Mouse (Mus musculus) gastrocnemius, adult 2 months (tissue): ENCODE measurements at regions not wholly inside any gene's neighbourhood (a gene's known extent, or its start where the extent isn't known, plus 50 kb on each side); places are given as distances from the start of the nearest gene placed in this dataset.

Experiments
- DNase-seq: peaks from one replicate; pipeline ENCODE4 v3.0.0; 2022
- H3K27ac ChIP-seq: fragments of 200-600 bp; 2 replicates; pipeline ENCODE4 v1.8.1; 2022; ENCODE audit warnings: mild to moderate bottlenecking
- H3K4me3 ChIP-seq: fragments of 200-600 bp; 2 replicates; pipeline ENCODE4 v1.8.1; 2022; ENCODE audit warnings: mild to moderate bottlenecking, moderate library complexity
- CTCF ChIP-seq: fragments of 200-600 bp; IDR thresholded peaks from 2 replicates; pipeline ENCODE4 v1.8.1; 2022; ENCODE audit warnings: antibody characterized with exemption, mild to moderate bottlenecking, moderate library complexity
- intact Hi-C: fragments of 180-260 bp; cut with DNase I; formaldehyde crosslinking; loops from one replicate; pipeline ENCODE4 v1.15.1; 2025

DNA sequence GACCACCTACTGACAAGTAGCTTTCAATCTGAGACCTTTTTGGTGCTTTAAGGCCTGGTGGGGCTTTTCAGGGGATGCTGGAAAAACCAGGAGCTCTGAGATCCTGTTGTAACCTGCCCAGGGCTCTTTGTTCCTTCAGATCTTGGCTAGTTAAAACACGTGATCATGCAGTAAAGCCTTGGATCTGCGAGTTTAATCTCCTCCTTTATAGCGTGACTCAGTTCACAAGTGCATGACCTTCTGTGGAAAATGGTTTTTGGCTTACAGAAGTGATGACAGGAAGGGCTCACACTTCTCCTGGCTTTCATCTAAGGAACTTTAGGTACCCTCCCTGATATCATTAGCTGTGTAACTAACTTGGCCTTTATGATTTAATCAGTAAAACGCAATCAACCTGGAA, 343.1 kb upstream of the Pitrm1 start:
- DNase-seq, result no peak
- intact Hi-C loops, result no loop called here
- Histone ChIP-seq H3K27ac (no peak overlapping the region), H3K4me3 (no peak overlapping the region)
- TF ChIP-seq CTCF, result no peak

DNA sequence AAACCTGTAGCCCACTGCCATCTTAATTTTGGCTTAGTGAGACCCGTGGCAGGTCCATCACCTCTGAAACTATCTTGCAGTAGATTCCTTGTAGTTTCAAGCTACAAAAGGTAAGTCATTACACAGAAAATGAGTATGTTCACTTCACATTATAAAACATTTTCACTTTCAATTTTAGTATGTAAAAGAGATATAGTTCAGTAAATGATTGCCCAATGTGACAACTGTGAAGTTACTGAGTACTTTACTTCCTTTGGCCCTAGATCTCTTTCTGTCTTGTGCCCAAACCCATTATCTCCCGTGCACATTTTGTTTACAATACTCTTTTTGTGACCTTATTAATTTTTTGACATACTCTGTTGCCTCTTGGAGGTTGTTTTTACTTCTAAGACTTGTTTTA, 335.4 kb upstream of the Pitrm1 start:
- H3K4me3 ChIP-seq, result no peak overlapping the region
- intact Hi-C loops, result no loop called here
- no peak overlapping the region for H3K27ac ChIP-seq
- no peak for DNase-seq
- TF ChIP-seq CTCF, result no peak

DNA sequence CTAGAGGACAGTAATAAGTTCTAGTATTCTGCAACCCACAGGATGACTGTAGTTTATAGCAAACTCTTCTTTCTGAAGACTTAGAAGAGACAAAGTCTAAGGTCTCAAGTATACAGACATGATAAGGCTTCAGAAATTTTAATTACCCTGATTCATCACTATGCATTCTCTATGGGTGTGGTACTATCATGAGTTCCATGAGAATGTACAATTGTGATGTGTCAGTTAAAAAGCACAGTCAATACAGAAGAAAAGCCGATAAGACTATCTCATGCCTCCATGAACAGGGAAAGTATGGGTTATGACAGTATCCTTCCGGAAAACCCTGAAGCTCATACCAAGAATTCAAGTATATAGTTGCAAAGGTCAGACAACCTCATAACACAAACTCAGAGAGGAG, 333.8 kb upstream of the Pitrm1 start:
- H3K27ac ChIP-seq, result no peak overlapping the region
- H3K4me3 ChIP-seq, result no peak overlapping the region
- TF ChIP-seq CTCF, result no peak
- no peak for DNase-seq
- intact Hi-C loops, result no loop called here

DNA sequence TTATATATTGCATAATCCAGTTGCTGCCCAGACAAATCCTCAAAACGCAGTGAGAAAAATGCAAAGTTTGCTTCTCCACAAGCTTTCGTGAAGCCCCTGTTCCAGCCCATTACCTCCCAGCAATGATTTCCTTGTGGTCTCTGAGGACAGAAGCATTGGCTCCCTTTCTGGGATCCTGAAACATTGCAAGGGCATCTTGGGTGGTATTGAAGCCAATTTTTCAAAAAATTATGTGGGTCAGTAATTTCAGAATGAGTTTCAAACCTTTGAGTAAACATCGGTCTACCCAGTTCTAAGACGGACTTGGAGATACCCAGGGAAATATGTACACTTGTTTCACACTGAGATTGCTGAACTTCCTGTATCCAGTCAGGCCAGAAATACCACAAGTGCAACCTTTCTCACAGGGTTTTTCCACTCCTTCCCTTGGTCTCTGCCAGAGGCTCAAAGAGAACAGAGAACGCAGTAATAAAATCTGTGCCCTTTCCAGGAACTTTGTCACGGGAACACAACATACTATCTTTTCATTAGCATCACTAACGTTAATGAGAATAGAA, 321.8 kb upstream of the Pitrm1 start:
- intact Hi-C loops, result no loop called here

DNA sequence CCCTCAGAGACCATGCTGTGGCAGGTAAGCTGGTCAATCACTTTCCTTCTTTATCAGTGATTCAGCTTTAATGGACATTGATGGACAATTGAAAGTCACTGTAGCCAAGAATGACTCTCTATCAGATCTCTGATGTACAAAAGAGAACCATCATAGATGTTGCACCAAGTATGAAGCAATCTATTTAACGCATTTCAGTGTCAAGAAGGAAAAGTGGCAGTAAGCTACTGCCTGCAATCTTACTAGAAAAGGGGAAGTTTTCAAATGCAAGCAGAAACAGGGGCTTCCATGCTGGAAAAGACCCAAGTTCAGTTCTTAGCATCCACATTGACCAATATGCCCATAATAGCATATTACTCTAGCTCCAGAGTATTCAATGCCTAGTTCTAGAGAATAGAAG, 319.7 kb upstream of the Pitrm1 start:
- Histone ChIP-seq H3K4me3 (no peak overlapping the region), H3K27ac (no peak overlapping the region)
- TF ChIP-seq CTCF, result no peak
- intact Hi-C loops, result no loop called here
- DNase-seq, result no peak

More for the DNA sequence above, 321.8 kb upstream of the Pitrm1 start:
- Histone ChIP-seq H3K27ac (no peak overlapping the region), H3K4me3 (no peak overlapping the region)
- no peak for DNase-seq
- TF ChIP-seq CTCF, result no peak

DNA sequence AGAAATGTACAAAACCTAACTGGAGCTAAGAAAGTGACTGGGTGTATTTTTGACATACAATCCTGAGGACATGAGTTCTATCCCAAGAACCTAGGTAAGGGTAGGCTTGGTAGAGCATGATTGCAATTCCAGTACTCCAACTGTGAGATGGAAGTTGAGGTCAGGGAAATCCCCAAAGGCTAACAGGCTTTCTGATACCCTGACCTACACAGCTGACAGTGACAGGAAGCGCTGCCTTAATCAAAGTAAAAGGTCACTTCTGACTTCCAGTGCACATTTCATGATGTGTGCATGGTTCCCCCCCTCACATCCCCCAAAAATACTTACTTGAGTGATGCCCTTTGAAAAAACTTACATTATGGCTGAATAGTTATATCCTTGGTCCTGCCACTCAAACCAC, 312.6 kb upstream of the Pitrm1 start:
- intact Hi-C loops, result no loop called here
- no peak for TF ChIP-seq CTCF
- no peak overlapping the region for H3K27ac ChIP-seq
- no peak for DNase-seq
- no peak overlapping the region for H3K4me3 ChIP-seq

DNA sequence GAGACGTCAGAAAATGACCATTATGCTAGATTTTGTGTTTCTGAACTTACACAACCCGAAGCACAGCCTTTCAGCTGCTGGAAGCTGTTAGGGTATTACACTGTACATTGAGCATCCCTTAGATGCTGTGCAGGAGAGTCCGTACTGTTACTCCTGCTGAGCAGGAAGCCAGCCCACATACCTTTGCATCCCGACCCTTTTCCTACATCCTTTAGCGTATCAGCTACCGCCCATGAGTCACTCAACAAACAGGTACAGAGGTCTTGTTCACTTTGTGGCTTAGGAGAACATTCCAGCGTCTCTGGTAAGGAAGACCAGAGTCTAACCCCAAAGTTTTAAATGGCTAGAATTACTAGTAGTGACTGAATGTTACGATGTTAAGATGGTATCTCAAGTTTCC, 311.4 kb upstream of the Pitrm1 start:
- no peak for TF ChIP-seq CTCF
- H3K27ac ChIP-seq, result no peak overlapping the region
- DNase-seq, result no peak
- H3K4me3 ChIP-seq, result no peak overlapping the region
- intact Hi-C loops, result no loop called here

DNA sequence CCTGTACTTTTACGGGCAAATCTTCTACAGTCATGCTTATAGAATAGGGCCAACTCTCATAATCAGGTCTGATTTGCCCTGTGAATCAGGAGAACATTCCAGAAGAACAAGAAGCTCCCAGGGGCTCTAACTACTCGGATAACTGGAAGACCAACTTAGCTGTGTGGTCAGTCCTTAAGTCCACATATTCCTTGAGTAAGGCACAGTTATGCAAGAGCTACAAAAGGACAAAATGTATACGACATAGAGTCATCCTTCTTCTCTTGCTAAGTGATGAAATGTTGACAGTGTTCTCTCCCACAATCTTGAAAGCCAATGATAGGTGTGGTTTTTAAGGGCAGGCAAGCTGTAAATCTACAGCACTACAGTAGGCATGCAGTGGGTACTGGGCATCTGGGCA, 310.7 kb upstream of the Pitrm1 start:
- Histone ChIP-seq H3K4me3 (no peak overlapping the region), H3K27ac (no peak overlapping the region)
- no peak for DNase-seq
- intact Hi-C loops, result no loop called here
- no peak for TF ChIP-seq CTCF

DNA sequence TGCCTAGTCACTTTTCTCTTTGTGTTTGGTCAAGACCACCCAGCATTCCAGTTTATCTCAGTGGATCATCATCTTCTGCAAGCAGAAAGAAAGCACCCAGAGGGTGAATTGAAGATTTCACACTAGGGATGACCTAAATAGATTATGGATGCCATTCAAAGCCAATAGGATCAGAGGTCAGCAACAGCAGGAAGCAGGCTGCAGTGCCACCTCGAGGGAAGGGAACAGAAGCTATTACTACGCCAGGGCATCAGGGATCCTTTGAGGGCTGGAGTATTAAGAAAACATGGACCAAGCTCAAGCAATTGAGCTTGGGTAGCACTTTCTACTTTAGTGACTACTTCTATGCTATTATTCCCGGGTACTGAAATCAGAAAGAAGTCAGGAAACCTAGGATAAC, 307.1 kb upstream of the Pitrm1 start:
- intact Hi-C loops, result no loop called here
- Histone ChIP-seq H3K4me3 (no peak overlapping the region), H3K27ac (no peak overlapping the region)
- DNase-seq, result no peak
- TF ChIP-seq CTCF, result peak; percentile 37

DNA sequence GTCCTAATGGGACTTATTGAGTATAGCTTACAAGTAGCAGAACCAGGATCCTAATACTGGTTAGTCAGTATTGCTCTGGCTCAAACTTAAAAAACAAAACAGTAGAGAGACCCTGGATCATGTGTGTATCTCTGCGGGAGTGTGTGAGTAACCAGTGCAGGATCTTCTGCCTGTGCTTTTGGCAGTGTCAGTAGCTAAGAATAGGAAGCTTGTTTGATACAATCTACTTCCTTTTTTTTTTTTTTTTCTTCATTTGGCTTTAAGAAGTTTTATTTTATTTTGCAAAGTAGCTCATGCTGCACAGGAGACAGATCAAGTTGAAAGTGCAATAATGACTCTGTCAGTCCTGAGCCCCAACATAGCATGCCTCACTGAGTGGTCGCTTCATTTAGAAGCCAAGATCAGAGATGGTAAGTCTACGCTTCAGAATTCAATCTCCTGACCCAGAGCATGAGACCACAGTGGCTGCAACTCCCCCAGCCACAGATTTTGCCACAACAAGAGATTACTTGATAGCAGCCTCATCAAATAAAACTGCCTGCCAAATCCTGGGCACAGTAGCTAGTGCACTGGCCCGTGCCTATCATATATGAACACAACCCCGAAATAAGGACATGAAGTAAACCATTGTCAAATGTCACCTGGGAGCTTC, 306.4 kb upstream of the Pitrm1 start:
- TF ChIP-seq CTCF, result no peak
- no peak overlapping the region for H3K4me3 ChIP-seq
- intact Hi-C loops, result no loop called here
- no peak for DNase-seq
- no peak overlapping the region for H3K27ac ChIP-seq

DNA sequence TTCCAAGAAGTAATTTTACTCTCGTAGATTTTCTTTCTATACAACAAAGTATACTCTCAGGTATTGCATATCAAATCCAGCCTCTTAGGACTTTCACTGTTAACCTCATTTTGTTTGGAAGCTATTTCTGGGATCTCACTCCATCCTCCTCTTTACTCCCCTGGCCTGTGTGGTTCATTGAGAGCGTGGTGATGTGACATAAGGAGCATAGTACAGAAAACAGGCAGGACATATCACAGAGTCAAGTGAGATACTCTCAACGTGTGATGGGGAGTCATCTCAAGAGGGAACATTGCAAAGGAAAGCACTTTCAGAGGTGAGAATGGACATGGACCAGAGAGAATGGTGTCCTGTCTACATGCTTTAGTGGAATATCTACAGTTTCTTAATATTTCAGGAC, 297.8 kb upstream of the Pitrm1 start:
- Histone ChIP-seq H3K27ac (no peak overlapping the region), H3K4me3 (no peak overlapping the region)
- intact Hi-C loops, result no loop called here
- no peak for DNase-seq
- TF ChIP-seq CTCF, result no peak

DNA sequence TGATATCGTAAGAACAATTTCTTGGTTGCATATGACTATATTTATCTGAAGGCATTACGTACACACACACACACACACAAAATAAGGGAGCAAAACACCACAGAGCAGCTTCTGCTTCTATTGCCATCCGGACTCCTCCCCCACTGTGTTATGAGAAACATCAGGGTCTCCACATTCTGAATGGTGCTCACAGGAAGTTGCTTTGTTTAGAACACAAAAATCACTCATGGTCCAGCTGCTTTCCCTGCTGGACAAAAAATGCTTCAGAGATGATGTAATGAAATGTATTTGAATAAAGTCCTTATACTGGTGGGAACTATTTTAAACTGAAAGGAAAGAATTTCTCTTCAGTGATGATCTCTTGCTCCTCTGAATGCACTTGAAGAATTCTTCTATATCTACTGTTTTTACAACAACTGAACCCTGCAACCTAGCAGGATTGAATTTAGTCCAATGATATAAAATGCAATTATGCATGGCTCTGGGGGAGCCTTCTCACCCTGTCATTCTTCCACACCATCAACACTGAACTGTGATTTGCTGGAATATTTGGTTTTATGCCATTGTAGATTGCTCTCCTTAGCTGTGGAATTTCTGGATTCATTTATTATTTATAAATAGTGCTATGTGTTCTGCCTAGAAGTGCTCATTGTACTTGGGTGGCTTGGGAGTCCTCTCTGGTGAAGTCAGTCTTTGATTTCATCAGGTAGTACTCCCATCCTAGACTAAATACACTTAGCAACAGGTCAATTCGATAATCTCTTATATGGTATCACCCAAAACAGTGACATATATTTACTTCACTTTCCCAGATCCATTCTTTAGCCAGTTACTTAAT, 296.7 kb upstream of the Pitrm1 start:
- H3K4me3 ChIP-seq, result no peak overlapping the region
- intact Hi-C loops, result no loop called here
- DNase-seq, result no peak
- no peak for TF ChIP-seq CTCF
- 0 out of 2 replicates have a peak overlapping the region, but pooled peaks have one; percentile 21 for H3K27ac ChIP-seq

DNA sequence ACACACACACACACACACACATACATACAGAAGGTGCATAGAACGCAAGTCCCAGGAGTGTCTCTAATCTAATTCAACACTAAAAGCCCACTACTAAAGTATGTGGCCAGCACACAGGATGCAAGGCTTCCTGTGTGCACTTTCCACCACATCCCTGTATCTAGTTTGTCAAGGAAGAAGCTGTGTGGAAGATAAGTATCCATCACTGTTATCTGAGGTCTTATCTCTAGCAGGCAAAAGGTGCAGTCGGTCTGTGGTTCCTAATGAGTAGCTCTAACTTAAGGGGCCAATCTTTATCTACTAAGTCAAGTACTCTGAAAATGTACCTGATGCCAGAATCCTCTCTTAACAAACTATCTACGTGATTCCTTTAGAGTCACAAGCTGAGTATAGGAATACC, 295.8 kb upstream of the Pitrm1 start:
- DNase-seq, result no peak
- H3K27ac ChIP-seq, result no peak overlapping the region
- intact Hi-C loops, result no loop called here
- H3K4me3 ChIP-seq, result no peak overlapping the region
- TF ChIP-seq CTCF, result no peak
